Mouse (Mus musculus) 416B (cell line): ENCODE results near the gene Spag6.

ENCODE experiments used
- DNase-seq: peaks from one replicate; pipeline ENCODE4 v3.0.0; 2011; ENCODE audit warnings: low read depth

The Spag6 gene

GRCm38 (mm10) chr2:18734394-18735127, 40.7 kb downstream of the Spag6 start:
- DNase-seq: peak; percentile 29

- DNase-seq: no peak
Observed at GRCm38 (mm10) chr2:18737040-18737439, 43.2 kb downstream of the Spag6 start.

GRCm38 (mm10) chr2:18739216-18739615, 45.4 kb downstream of the Spag6 start:
- DNase-seq: no peak

DNA sequence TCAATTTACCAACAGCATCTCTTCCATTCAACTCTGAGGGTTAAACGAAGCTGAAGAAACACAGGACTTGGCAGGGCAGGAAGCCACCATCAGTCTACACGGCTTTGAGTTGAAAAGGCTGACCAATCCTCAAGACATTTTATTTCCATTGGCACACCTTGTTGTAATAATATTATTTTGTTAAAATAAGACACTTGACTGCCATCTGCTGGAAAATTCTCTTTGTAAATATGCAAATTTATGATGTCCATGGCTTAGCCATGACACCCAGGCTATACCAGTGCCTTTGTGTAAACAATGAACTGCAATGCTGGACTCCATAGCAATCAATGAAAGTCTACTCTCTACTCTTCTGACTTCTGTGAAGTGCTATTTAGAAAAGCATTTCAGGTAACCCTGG, 62.3 kb downstream of the Spag6 start:
- DNase-seq: peak; percentile 81

- peak; percentile 53 for DNase-seq
Observed at GRCm38 (mm10) chr2:18764846-18765245, 71.0 kb downstream of the Spag6 start.

DNA sequence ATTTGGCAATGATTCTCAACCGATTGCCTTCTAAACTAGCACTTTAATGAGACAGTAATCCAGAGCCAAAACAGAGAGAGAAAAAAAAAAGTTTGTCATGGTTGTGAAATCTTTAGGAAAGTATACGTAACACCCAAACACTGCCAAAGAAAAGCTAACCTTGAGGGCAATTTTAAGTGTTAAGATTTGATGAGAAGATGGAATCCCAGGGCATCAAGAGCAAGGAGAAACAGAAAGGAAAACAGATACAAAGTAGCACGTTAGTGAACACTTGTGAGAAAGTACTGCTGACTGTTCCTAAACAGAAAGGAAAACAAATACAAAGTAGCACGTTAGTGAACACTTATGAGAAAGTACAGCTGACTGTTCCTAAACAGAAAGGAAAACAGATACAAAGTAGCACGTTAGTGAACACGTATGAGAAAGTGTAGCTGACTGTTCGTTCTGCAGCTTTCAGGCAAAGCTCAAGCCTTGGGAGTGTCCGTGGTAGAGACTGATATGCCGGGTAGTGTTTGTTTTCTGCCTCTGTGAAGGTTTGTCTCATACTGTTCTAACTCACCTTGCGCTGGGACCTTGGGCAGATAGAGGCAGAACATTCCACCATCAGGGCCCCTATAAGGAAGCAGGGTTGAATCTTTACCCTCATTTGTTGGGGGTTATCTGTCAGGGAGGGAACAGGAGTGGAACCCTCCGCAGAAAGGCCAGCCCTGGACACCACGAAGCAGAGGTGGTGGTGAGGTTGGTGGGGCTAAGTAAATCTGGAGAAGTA, 71.8 kb downstream of the Spag6 start:
- DNase-seq: peak; percentile 61

DNA sequence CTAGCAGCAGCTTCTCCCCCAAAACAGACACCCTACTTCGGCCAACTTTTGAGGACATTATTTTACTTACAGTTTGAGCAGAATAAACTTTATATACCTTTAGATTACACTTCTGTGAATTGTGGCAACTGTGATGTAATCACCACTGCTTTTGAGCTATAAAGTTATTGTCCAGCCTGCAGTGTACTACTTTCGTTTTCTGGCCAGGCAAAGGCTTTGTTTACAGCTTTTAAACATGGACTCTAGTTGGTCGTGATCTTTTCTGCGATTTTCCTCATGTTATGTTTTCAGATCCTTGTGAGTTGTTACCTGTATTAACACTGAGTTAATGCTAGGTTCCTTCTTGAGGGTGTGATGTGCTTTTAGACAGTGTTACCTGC, 72.6 kb downstream of the Spag6 start:
- DNase-seq: no peak

DNA sequence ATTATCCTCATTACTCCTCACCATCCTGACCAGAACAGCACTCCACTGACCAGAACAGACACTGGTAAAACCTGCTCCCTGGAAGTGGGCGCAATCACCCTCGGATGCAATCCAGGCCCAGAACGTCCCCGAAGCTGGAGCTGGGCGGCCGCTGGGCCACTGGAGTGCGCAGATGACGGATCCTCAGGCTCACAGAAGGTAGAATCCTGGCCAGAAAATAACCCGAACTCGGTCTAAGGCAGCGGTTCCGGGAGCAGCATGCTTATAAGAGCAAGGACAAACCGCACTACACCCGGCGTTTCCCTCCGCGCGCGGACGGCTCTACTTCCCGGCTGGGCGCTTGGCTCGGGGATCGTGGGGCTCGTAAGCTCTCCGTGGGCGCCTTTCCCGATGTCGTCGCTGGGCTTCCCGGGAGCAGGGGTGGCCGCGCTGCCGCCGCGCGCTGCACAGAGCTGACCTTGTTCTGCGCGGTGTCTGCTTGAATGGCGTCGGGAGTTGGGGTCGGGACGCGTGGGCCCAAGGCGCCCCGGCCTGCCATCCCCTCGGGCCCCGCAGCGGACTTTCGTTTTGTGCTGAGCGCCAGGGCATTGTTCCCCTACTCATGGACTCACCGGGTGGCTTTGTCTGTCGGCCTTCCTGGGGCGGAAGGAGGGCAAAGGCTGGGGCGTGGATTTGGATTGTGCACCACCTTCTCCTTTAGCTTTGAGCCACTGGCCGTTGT, 73.1 kb downstream of the Spag6 start:
- DNase-seq: peak; percentile 85

DNA sequence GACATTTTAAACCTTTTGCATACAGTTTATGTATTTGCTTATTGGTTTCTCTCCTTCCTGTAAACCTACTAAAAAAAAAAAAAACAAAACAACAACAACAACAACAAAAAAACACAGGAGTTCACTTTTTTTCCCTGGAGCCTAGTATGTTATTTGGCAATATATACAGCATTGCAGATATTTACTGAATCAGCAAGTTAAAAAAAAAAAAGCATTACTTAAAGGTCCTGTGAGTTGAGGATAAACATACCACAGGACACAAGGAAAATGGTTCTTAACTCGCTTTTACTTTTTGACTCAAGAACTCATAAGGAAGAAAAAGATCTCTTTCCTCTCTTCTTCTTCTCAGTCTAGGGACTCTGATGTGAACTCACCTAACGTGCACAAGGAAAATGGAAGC, 74.6 kb downstream of the Spag6 start:
- no peak for DNase-seq

- DNase-seq: peak; percentile 31
Observed at GRCm38 (mm10) chr2:18772413-18772812, 78.6 kb downstream of the Spag6 start.

DNA sequence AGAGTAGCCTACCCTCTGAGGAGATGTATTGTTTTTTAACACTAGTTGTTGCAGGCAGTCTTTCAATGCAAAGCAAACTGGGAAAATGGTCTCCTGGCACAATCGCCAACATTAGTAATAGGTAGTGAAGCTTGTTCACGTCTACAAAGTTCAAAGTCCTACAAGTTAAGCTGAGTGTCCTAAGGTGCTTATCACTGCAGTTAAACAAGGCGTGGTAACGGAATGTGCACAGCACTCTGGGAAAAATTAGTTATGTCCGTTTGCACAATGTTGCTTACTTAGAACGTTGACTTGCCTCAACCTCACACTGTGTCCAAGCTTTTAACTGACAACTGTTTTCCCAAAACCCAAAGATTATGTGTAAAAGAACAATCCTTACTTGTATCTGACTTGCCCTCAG, 80.5 kb downstream of the Spag6 start:
- DNase-seq: no peak

GRCm38 (mm10) chr2:18778220-18778619, 84.4 kb downstream of the Spag6 start:
- no peak for DNase-seq

DNA sequence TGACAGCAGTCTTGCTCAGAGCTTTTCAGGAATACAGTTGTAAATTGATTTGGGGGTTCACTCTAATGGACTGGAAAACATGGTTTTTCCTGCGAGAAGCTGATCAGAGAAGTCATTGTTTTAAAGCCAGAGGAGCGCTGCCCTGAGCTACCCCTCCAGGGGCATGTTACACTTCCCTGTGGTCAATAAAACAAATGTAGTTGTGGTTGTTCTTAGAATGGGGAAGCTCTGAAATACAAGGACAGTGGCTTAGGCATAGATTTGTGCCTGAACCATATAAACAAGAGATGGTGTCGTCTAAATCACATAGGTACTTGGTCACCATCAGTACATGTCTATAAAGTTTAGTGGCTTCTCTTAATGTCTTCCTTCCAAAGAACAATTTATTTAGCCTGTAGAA, 86.0 kb downstream of the Spag6 start:
- DNase-seq: no peak

- DNase-seq: no peak
Observed at GRCm38 (mm10) chr2:18781296-18781695, 87.5 kb downstream of the Spag6 start.

- DNase-seq: no peak
Observed at GRCm38 (mm10) chr2:18794261-18794660, 100.4 kb downstream of the Spag6 start.

DNA sequence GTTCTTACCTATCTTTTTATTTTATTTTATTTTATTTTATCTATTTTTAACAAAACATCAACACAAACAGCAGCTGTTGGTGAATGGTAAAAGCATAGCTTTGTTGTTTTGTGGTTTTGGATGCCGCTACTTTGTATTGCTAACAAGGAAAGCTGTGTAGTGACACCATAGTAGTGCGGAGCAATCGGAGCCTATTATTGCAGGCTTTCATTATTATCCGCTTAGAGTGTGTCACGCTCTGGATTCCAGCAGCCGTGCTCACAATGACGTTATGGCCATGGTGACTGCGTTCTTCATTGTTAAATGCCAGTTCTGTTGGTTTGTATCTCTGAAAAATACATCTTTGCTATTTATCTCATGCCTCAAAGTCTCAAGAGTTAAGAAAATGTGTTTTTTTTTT, 103.9 kb downstream of the Spag6 start:
- DNase-seq: no peak

- no peak for DNase-seq
Observed at GRCm38 (mm10) chr2:18799265-18799965, 105.6 kb downstream of the Spag6 start.
